Mouse (Mus musculus): Measurements from ENCODE around the gene Inafm2. TPM values are rescaled to one million over a fixed set of nuclear protein-coding genes. Genes with fewer than 3 reads are reported as not detected.

The Inafm2 gene
- polyA plus RNA-seq, 1 experiment: 8.8 TPM

DNA sequence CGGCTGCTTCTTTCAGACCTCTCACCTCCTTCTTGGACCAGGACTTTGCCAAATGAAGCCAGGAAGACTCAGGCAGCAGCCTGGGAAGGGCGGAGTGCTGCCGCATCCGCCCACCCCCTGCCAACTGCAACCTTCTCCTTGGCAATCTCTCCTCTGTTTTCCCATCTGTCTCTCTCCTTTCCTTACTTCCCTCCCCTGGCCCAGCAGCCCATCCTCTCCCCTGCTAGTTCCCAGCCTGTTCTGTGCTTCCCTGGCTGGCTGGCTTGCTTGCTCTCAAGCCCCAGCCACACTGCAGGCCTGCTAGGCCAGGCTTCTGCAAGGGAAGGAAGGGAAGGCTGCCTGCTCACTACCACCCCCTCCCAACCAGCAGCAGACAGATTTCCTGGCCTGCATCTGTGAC lies 30.3 kb downstream of the Inafm2 start:
- Histone ChIP-seq H3K4me1 (ENCODE audit: control insufficient read depth, insufficient read depth, insufficient read length, low read length) (peaks cover 35% of the 10 kb centered on the region), H3K36me3 (ENCODE audit: control insufficient read depth, insufficient read depth, low read length) (peaks cover 12% of the 10 kb centered on the region; the same call in 1 of the 2 replicates), H3K27ac (ENCODE audit: insufficient read depth, low read depth, low read length) (peak overlapping the region; percentile 82), H3K4me3 (ENCODE audit: low read depth, low read length) (peak overlapping the region; percentile 36), H3K27me3 (ENCODE audit: control insufficient read depth, insufficient read depth, low read length) (no peaks in the 10 kb centered on the region)
- TF ChIP-seq POLR2A (IDR thresholded peaks at IDR 0.05; ENCODE audit: low read depth, low read length): no peak
- TF ChIP-seq CTCF (IDR thresholded peaks at IDR 0.05; ENCODE audit: extremely low read depth, insufficient read length, insufficient replicate concordance, low read depth, low read length): no peak
- 32% methylated on average over 3 of the region's 4 CpGs for WGBS

DNA sequence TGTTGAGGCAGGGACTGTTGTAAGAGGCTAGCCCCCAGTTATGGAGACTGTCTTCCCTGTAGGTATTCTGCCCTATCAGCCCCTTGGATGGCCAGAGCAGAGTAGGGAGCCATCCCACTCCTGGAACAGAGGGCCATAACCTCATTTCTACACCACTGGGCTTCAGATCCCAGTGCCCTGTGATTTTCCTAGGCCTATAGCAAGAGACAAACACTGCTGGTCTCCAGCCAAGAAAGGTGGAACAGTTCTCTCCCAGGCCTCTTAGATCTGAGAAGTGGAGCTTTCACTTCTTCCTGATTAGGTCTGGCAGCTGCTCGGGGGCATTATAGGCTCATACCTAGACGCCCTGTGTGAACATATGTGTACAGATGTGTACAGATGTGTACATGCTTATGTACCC lies 30.7 kb downstream of the Inafm2 start:
- Histone ChIP-seq H3K27ac (ENCODE audit: insufficient read depth, low read depth, low read length) (peak overlapping the region; percentile 82), H3K4me1 (ENCODE audit: control insufficient read depth, insufficient read depth, insufficient read length, low read length) (peaks cover 31% of the 10 kb centered on the region), H3K36me3 (ENCODE audit: control insufficient read depth, insufficient read depth, low read length) (peaks cover 12% of the 10 kb centered on the region; the same call in 1 of the 2 replicates), H3K4me3 (ENCODE audit: low read depth, low read length) (peak overlapping the region; percentile 36), H3K27me3 (ENCODE audit: control insufficient read depth, insufficient read depth, low read length) (no peaks in the 10 kb centered on the region)
- 13% methylated on average over 2 of the region's 2 CpGs for WGBS
- no peak for TF ChIP-seq POLR2A (IDR thresholded peaks at IDR 0.05; ENCODE audit: low read depth, low read length)
- no peak for TF ChIP-seq CTCF (IDR thresholded peaks at IDR 0.05; ENCODE audit: extremely low read depth, insufficient read length, insufficient replicate concordance, low read depth, low read length)

DNA sequence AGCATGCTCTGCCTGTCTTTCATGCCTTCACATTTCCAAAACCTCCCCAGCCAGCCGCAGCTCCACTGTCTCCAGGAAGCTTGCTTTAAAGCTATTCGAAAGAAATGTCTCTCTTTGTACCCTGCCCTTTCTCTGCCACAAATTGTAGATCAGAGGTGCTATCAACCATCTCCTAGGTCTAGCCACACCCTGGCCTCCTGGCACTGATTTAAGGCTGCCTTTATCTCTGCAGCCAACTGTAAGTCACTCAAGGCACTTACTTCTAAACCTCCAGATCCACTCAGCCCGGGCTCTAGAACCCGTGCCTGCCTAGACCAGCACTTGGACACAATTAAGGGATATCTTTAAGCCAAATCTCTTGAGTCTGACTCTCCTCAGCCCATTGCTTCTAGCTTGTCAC lies 32.9 kb downstream of the Inafm2 start:
- no peaks in the 10 kb centered on the region for H3K27me3 ChIP-seq (ENCODE audit: control insufficient read depth, insufficient read depth, low read length)
- H3K27ac ChIP-seq (ENCODE audit: insufficient read depth, low read depth, low read length): peak overlapping the region; percentile 65
- 38% methylated on average over 4 of the region's 4 CpGs for WGBS
- TF ChIP-seq CTCF (IDR thresholded peaks at IDR 0.05; ENCODE audit: extremely low read depth, insufficient read length, insufficient replicate concordance, low read depth, low read length) (no peak), POLR2A (IDR thresholded peaks at IDR 0.05; ENCODE audit: low read depth, low read length) (no peak)
- peaks cover 24% of the 10 kb centered on the region for H3K4me1 ChIP-seq (ENCODE audit: control insufficient read depth, insufficient read depth, insufficient read length, low read length)
- peaks cover 12% of the 10 kb centered on the region; the same call in 1 of the 2 replicates for H3K36me3 ChIP-seq (ENCODE audit: control insufficient read depth, insufficient read depth, low read length)
- H3K4me3 ChIP-seq (ENCODE audit: low read depth, low read length): no peak overlapping the region

DNA sequence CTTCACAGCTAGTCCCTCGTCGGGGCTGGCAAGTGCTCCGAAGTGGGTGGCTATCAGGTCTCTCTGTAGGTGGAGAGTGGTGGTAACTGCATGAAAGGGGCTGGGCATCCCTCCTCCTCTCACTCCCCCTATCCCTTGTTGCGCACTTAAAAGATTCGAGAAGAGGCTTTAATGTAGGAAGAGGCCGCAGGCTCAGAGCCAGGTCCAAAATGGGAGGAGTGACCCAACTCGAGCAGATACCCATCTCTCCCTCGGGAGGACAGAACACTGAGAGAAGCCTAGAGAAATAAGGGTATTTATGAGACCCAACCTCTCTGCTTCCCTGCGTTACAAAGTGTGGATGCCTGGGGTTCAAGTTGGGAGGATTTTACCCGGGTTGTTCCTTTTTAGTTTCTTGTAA lies 33.5 kb downstream of the Inafm2 start:
- WGBS: 7% methylated on average over 10 of the region's 10 CpGs
- no peak overlapping the region for H3K27ac ChIP-seq (ENCODE audit: insufficient read depth, low read depth, low read length)
- no peaks in the 10 kb centered on the region for H3K27me3 ChIP-seq (ENCODE audit: control insufficient read depth, insufficient read depth, low read length)
- H3K4me3 ChIP-seq (ENCODE audit: low read depth, low read length): peak overlapping the region; percentile 42
- no peak for TF ChIP-seq POLR2A (IDR thresholded peaks at IDR 0.05; ENCODE audit: low read depth, low read length)
- TF ChIP-seq CTCF (IDR thresholded peaks at IDR 0.05; ENCODE audit: extremely low read depth, insufficient read length, insufficient replicate concordance, low read depth, low read length): no peak
- H3K4me1 ChIP-seq (ENCODE audit: control insufficient read depth, insufficient read depth, insufficient read length, low read length): peaks cover 24% of the 10 kb centered on the region
- H3K36me3 ChIP-seq (ENCODE audit: control insufficient read depth, insufficient read depth, low read length): peaks cover 12% of the 10 kb centered on the region; the same call in 1 of the 2 replicates

DNA sequence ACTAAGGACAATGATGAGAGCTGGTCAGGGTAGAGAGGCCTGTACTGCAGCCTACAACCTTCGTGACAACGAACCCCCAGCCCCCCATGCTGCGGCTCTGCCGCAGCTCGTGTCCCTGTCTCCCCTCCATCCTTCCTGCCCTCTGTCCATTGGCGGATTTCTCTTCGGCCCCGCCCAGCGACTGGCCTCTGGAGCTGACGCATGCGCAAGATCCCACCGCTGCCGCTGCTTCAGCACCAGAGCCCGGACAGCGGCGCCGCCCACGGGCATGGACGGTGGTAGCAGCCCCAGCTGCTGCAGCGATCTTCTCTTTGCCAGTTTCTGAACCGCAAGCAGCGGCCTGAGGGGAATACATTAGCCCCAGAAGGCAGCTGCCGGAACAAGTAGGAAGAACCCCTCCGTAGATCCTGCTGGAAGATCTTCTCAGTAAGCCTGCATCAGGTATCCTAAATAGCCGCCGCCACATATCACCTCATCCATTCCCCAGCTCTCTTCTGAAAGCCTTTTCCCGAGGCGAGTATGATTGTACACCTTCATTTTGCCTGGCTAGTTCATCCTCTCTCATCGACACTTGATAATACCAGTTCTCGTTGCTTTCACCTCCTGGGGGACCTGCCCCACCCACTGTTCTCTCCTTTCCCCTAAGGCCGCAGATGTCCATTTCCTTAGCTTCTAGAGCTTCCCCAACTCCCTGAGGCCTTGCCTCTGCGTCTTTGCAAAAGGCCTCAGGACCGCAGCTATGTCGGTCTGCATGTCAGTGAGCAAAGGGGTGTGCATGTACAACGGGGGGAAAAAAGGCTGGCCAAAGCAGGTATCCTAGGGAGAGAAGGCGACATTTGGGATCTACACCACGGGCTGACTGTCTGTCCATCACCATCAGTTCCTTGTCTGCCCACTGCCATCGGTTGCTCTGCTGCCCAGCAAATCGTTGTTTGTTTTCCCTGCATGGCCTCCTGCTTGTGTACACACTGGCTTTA lies 34.2 kb downstream of the Inafm2 start, which contains the start of gene Disp2:
Gene Disp2 (plus strand): TSS at position 216 of the 977 bp plus-strand sequence.
- Histone ChIP-seq H3K27me3 (ENCODE audit: control insufficient read depth, insufficient read depth, low read length) (no peaks in the 10 kb centered on the region), H3K27ac (ENCODE audit: insufficient read depth, low read depth, low read length) (peak within 1 kb of the TSS; percentile 65), H3K4me1 (ENCODE audit: control insufficient read depth, insufficient read depth, insufficient read length, low read length) (peaks cover 24% of the 10 kb centered on the region), H3K4me3 (ENCODE audit: low read depth, low read length) (peak within 1 kb of the TSS; percentile 42), H3K36me3 (ENCODE audit: control insufficient read depth, insufficient read depth, low read length) (peaks cover 11% of the 10 kb centered on the region; the same call in 1 of the 2 replicates)
- 10% methylated on average over 39 of the region's 39 CpGs for WGBS
- peak; percentile 47; the same call in 1 of the 2 replicates for TF ChIP-seq POLR2A (IDR thresholded peaks at IDR 0.05; ENCODE audit: low read depth, low read length)
- TF ChIP-seq CTCF (IDR thresholded peaks at IDR 0.05; ENCODE audit: extremely low read depth, insufficient read length, insufficient replicate concordance, low read depth, low read length): 0 out of 2 replicates have a peak, but pooled peaks have one; percentile 4

DNA sequence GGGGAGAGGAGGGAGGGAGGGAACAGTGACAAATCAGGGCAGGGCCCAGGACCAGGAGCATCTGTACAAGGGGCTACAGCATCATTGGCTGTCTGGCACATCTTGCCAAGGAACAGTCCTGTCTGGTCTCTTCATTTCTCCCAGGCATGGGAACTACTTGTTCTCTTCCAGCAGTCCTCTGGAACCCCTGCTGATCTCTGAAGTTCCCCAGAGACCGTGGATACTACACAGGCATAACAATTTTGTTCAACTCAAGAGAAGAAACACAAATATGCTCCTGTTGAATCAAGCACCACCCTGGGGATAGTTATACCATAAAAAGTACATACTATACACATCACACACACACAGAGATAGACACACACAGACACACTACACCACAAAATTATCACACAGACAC lies 35.6 kb downstream of the Inafm2 start:
- no peak overlapping the region for H3K4me3 ChIP-seq (ENCODE audit: low read depth, low read length)
- WGBS: 79% methylated on average over 1 of the region's 1 CpGs
- no peaks in the 10 kb centered on the region for H3K27me3 ChIP-seq (ENCODE audit: control insufficient read depth, insufficient read depth, low read length)
- peaks cover 4% of the 10 kb centered on the region; the same call in 1 of the 2 replicates for H3K36me3 ChIP-seq (ENCODE audit: control insufficient read depth, insufficient read depth, low read length)
- H3K4me1 ChIP-seq (ENCODE audit: control insufficient read depth, insufficient read depth, insufficient read length, low read length): peaks cover 17% of the 10 kb centered on the region
- no peak overlapping the region for H3K27ac ChIP-seq (ENCODE audit: insufficient read depth, low read depth, low read length)
- TF ChIP-seq CTCF (IDR thresholded peaks at IDR 0.05; ENCODE audit: extremely low read depth, insufficient read length, insufficient replicate concordance, low read depth, low read length) (no peak), POLR2A (IDR thresholded peaks at IDR 0.05; ENCODE audit: low read depth, low read length) (no peak)

DNA sequence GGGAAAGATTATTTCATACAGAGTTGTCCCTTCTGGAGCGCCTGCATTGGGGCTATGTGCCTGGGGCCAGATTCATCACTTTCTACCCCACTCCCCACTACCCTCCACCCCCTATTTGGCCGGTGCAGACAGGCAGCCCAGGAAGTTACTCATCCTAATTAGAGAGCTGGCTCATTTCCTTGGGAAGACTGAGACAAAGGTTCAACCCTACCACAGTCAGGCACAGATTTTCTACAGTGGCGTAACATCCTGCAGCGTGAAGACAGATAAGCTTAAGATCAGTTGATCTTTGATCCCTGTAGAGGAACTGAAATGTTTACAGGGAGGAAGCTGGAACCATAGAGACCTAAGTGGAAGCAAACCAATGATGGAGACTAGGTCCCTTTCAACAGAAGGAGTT lies 36.7 kb downstream of the Inafm2 start:
- Histone ChIP-seq H3K4me3 (ENCODE audit: low read depth, low read length) (no peak overlapping the region), H3K36me3 (ENCODE audit: control insufficient read depth, insufficient read depth, low read length) (no peaks in the 10 kb centered on the region), H3K27ac (ENCODE audit: insufficient read depth, low read depth, low read length) (no peak overlapping the region), H3K4me1 (ENCODE audit: control insufficient read depth, insufficient read depth, insufficient read length, low read length) (peaks cover 15% of the 10 kb centered on the region), H3K27me3 (ENCODE audit: control insufficient read depth, insufficient read depth, low read length) (no peaks in the 10 kb centered on the region)
- TF ChIP-seq POLR2A (IDR thresholded peaks at IDR 0.05; ENCODE audit: low read depth, low read length) (no peak), CTCF (IDR thresholded peaks at IDR 0.05; ENCODE audit: extremely low read depth, insufficient read length, insufficient replicate concordance, low read depth, low read length) (no peak)
- WGBS: 28% methylated on average over 4 of the region's 4 CpGs
